Mouse (Mus musculus): ENCODE results near the gene Rassf2.

- TF ChIP-seq GATA1 (IDR thresholded peaks at IDR 0.05; ENCODE audit: low read length), result no peak
- no peak for TF ChIP-seq TAL1 (IDR thresholded peaks at IDR 0.05; ENCODE audit: low read length)
These were observed 13.1 kb upstream of the Rassf2 start for GRCm38 (mm10) chr2:132043101-132043621.

Data from erythroblast, embryonic 14.5 days (primary cell).